Mouse (Mus musculus) CH12.LX (cell line): ENCODE measurements at regions not wholly inside any gene's neighbourhood (a gene's known extent, or its start where the extent isn't known, plus 50 kb on each side); places are given as distances from the start of the nearest gene placed in this dataset.

ENCODE experiments used
- DNase-seq: peaks from one replicate; pipeline ENCODE4 v3.0.0-alpha.2; 2013; ENCODE audit errors: extremely low read depth
- H3K27ac ChIP-seq: 2 replicates; pipeline ENCODE4 v1.5.1; 2012; ENCODE audit warnings: low read depth, mild to moderate bottlenecking, control low read depth, moderate library complexity; ENCODE audit not compliant: insufficient read depth
- H3K27me3 ChIP-seq: replicated peaks from 2 replicates; pipeline ENCODE3; 2012; ENCODE audit warnings: inconsistent platforms
- H3K36me3 ChIP-seq, 2 experiments: replicated peaks in 1 of 2; 2 replicates each; pipeline versions ENCODE3 to v1.6.1; 2012; ENCODE audit warnings: inconsistent platforms in 1 of 2, low read length in 1 of 2, mild to moderate bottlenecking in 1 of 2, mixed read lengths in 1 of 2, moderate library complexity in 1 of 2; ENCODE audit not compliant: control insufficient read depth in 1 of 2, insufficient read depth in 1 of 2
- H3K4me1 ChIP-seq, 2 experiments: 2 replicates each; pipeline ENCODE4 v1.6.1; 2012; ENCODE audit warnings: inconsistent platforms in 1 of 2, moderate library complexity in 1 of 2; ENCODE audit not compliant: insufficient read depth in 2 of 2, control insufficient read depth in 1 of 2
- H3K4me2 ChIP-seq: 2 replicates; pipeline ENCODE4 v1.6.1; 2012; ENCODE audit warnings: low read depth, mild to moderate bottlenecking, control low read depth; ENCODE audit not compliant: poor library complexity, insufficient read depth, severe bottlenecking
- H3K4me3 ChIP-seq, 3 experiments: fragments of 150-350 bp in 1 of 3; sonication (generic) in 1 of 3; replicated peaks in 1 of 3; 2 replicates each; pipeline versions ENCODE3 to v1.5.1; 2011 to 2012; ENCODE audit warnings: low read depth in 2 of 3, low read length in 2 of 3, mild to moderate bottlenecking in 2 of 3, moderate library complexity in 2 of 3, control low read depth in 1 of 3, improper control_type of control experiment in 1 of 3, inconsistent platforms in 1 of 3, mixed read lengths in 1 of 3; ENCODE audit not compliant: poor library complexity in 1 of 3
- H3K79me2 ChIP-seq: replicated peaks from 2 replicates; pipeline ENCODE4 v1.6.1; 2012; ENCODE audit warnings: mild to moderate bottlenecking, moderate library complexity; ENCODE audit not compliant: control insufficient read depth, poor library complexity, insufficient read depth, severe bottlenecking; ENCODE audit errors: extremely low read depth
- H3K9ac ChIP-seq: 2 replicates; pipeline ENCODE4 v1.6.1; 2012; ENCODE audit warnings: low read depth, mild to moderate bottlenecking, control low read depth, moderate library complexity; ENCODE audit not compliant: insufficient read depth
- H3K9me3 ChIP-seq: replicated peaks from 2 replicates; pipeline ENCODE3; 2012; ENCODE audit warnings: low read length, inconsistent platforms, mixed read lengths
- CTCF ChIP-seq, 2 experiments: IDR thresholded peaks in 1 of 2; conservative IDR thresholded peaks in 1 of 2; 2 replicates each; pipeline ENCODE4 v1.5.1; 2011 to 2012; ENCODE audit warnings: low read depth in 2 of 2, low read length in 2 of 2, improper control_type of control experiment in 1 of 2, inconsistent platforms in 1 of 2, mild to moderate bottlenecking in 1 of 2, moderate library complexity in 1 of 2
- E2F4 ChIP-seq: IDR thresholded peaks from 2 replicates; pipeline ENCODE4 v1.6.1; 2011; ENCODE audit warnings: low read depth, low read length, improper control_type of control experiment; ENCODE audit not compliant: insufficient replicate concordance
- ELF1 ChIP-seq: IDR thresholded peaks from 2 replicates; pipeline ENCODE4 v1.6.1; 2014; ENCODE audit warnings: low read depth, mild to moderate bottlenecking, inconsistent platforms, low read length, improper control_type of control experiment
- ETS1 ChIP-seq: conservative IDR thresholded peaks from 2 replicates; pipeline ENCODE4 v1.6.1; 2012; ENCODE audit warnings: low read depth, mild to moderate bottlenecking, inconsistent platforms, low read length, improper control_type of control experiment, moderate library complexity
- IRF4 ChIP-seq: IDR thresholded peaks from 2 replicates; pipeline ENCODE4 v1.6.1; 2014; ENCODE audit warnings: low read depth, mild to moderate bottlenecking, inconsistent platforms, low read length, improper control_type of control experiment
- JUND ChIP-seq: conservative IDR thresholded peaks from 2 replicates; pipeline ENCODE4 v1.6.1; 2011; ENCODE audit warnings: low read depth, low read length, improper control_type of control experiment
- MAFK ChIP-seq: IDR thresholded peaks from 2 replicates; pipeline ENCODE4 v1.6.1; 2011; ENCODE audit warnings: low read length, improper control_type of control experiment; ENCODE audit not compliant: insufficient replicate concordance
- MEF2A ChIP-seq: IDR thresholded peaks from 2 replicates; pipeline ENCODE4 v1.6.1; 2014; ENCODE audit warnings: low read depth, mild to moderate bottlenecking, inconsistent platforms, low read length, improper control_type of control experiment, borderline replicate concordance
- NELFE ChIP-seq: IDR thresholded peaks from 2 replicates; pipeline ENCODE4 v1.6.1; 2011; ENCODE audit warnings: low read depth, low read length, improper control_type of control experiment
- PAX5 ChIP-seq: IDR thresholded peaks from 2 replicates; pipeline ENCODE4 v1.6.1; 2012; ENCODE audit warnings: low read length, inconsistent platforms, mixed read lengths
- RAD21 ChIP-seq: IDR thresholded peaks from 2 replicates; pipeline ENCODE4 v1.6.1; 2011; ENCODE audit warnings: low read depth, mild to moderate bottlenecking, low read length, improper control_type of control experiment, moderate library complexity
- RCOR1 ChIP-seq: conservative IDR thresholded peaks from 2 replicates; pipeline ENCODE4 v1.6.1; 2012; ENCODE audit warnings: low read depth, mild to moderate bottlenecking, inconsistent platforms, low read length, improper control_type of control experiment
- SIN3A ChIP-seq: IDR thresholded peaks from 2 replicates; pipeline ENCODE4 v1.6.1; 2012; ENCODE audit warnings: low read length, improper control_type of control experiment, inconsistent platforms
- TBP ChIP-seq: conservative IDR thresholded peaks from 2 replicates; pipeline ENCODE4 v1.6.1; 2011; ENCODE audit warnings: low read depth, low read length, improper control_type of control experiment
- TCF12 ChIP-seq: IDR thresholded peaks from 2 replicates; pipeline ENCODE4 v1.6.1; 2014; ENCODE audit warnings: low read depth, mild to moderate bottlenecking, inconsistent platforms, low read length, improper control_type of control experiment
- USF2 ChIP-seq: conservative IDR thresholded peaks from 2 replicates; pipeline ENCODE4 v1.6.1; 2011; ENCODE audit warnings: low read depth, low read length, improper control_type of control experiment
- ZC3H11A ChIP-seq: IDR thresholded peaks from 2 replicates; pipeline ENCODE4 v1.6.1; 2012; ENCODE audit warnings: low read depth, mild to moderate bottlenecking, inconsistent platforms, low read length, improper control_type of control experiment
- ZKSCAN1 ChIP-seq: IDR thresholded peaks from 2 replicates; pipeline ENCODE4 v1.6.1; 2012; ENCODE audit warnings: low read depth, inconsistent platforms, low read length, improper control_type of control experiment, borderline replicate concordance
- ZMIZ1 ChIP-seq: IDR thresholded peaks from 2 replicates; pipeline ENCODE4 v1.6.1; 2012; ENCODE audit warnings: low read depth, mild to moderate bottlenecking, inconsistent platforms, low read length, improper control_type of control experiment
- ZNF384 ChIP-seq: IDR thresholded peaks from 2 replicates; pipeline ENCODE4 v1.6.1; 2012; ENCODE audit warnings: low read depth, low read length, improper control_type of control experiment, inconsistent platforms
- dilution Hi-C: fragments of 300-500 bp; cut with MboI; formaldehyde crosslinking; loops from 2 replicates; pipeline ENCODE4 v1.14.3; 2020; ENCODE audit warnings: low sequenced_read_pairs; ENCODE audit not compliant: extremely low pct_unique_long_range_greater_than_20kb, extremely low pct_ligation_motif_present
- in situ Hi-C: fragments of 300-500 bp; cut with MboI; formaldehyde crosslinking; loops from 3 replicates; pipeline ENCODE4 v1.14.3; 2019; ENCODE audit warnings: low sequenced_read_pairs, low pct_ligation_motif_present, low pct_unique_long_range_greater_than_20kb, mixed read lengths

GRCm38 (mm10) chr4:81913296-81913695, 470.7 kb upstream of the Mpdz start:
- no peak for DNase-seq
- Histone ChIP-seq H3K27ac (no peak overlapping the region), H3K9ac (no peak overlapping the region), H3K4me3 (no peak overlapping the region), H3K9me3 (no peaks in the 10 kb centered on the region), H3K36me3 (no peaks in the 10 kb centered on the region), H3K79me2 (no peaks in the 10 kb centered on the region), H3K4me2 (no peak overlapping the region), H3K4me1 (no peaks in the 10 kb centered on the region), H3K27me3 (no peaks in the 10 kb centered on the region)
- TF ChIP-seq ETS1 (no peak), TBP (no peak), RAD21 (no peak), TCF12 (no peak), USF2 (no peak), ZNF384 (no peak)
- dilution Hi-C loops = no loop called here
- in situ Hi-C loops = no loop called here

GRCm38 (mm10) chr4:81912653-81913052, 470.0 kb upstream of the Mpdz start:
- in situ Hi-C loops = no loop called here
- dilution Hi-C loops = no loop called here
- TF ChIP-seq MEF2A (no peak), NELFE (no peak), RCOR1 (no peak), ZKSCAN1 (no peak), ZMIZ1 (no peak), E2F4 (no peak), ETS1 (no peak), PAX5 (no peak), ZC3H11A (no peak), IRF4 (no peak), JUND (no peak), MAFK (no peak), SIN3A (no peak), CTCF (conservative IDR thresholded peaks at IDR 0.05 in 1 of 2, IDR thresholded peaks at IDR 0.05 in 1 of 2; ENCODE audit: low read depth in 2 of 2, low read length in 2 of 2) (no peak), TBP (no peak), ELF1 (no peak)
- DNase-seq = no peak
- Histone ChIP-seq H3K27me3 (no peaks in the 10 kb centered on the region), H3K36me3 (no peaks in the 10 kb centered on the region), H3K27ac (no peak overlapping the region), H3K9ac (no peak overlapping the region), H3K4me2 (no peak overlapping the region), H3K4me1 (no peaks in the 10 kb centered on the region), H3K4me3 (no peak overlapping the region), H3K79me2 (no peaks in the 10 kb centered on the region), H3K9me3 (no peaks in the 10 kb centered on the region)
